Mouse (Mus musculus): ENCODE data around the gene Prkcd.

DNA sequence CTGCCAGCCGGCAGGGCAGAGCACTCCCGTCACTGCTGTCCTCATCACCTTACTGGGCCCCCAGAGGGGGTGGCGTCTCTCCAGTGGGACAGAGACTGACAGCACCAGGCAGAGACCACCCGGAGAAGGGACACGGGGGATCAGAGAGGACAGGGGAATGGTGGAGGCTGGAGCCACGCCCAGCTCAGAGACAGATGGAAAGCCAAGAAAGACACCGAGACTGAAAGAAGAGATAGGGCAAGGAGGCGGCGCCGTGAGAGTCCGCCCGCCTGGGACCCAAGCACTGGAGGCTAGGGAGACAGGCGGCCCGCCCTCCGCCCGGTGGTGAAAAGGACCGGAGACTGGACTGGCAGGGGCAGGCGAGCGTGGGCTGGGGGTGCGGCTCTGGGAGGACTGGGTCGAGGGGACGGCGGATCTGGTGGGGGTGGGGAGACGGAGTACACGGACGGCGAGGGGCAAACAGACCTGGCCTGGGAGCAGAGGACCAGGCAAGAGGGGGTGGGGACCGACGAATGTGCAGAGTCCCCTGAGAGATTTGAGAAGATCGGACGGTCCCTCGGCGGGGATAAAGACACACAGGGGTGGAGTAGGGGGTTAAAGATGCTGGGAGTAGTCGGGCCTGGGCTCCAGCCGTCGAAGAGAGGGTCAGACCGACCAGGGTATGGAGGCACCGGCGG is 741 bp downstream of the Prkcd start:
- no peak for TF ChIP-seq CTCF (IDR thresholded peaks at IDR 0.05; ENCODE audit: control insufficient read depth, insufficient read depth, low read length)
- peak; percentile 18; the same call in 1 of the 2 replicates for TF ChIP-seq POLR2A (IDR thresholded peaks at IDR 0.05; ENCODE audit: borderline replicate concordance, control insufficient read depth, low read depth, low read length)

Measured in bone marrow, adult 2 months (tissue).